Mouse (Mus musculus) mouse embryonic stem cell (cell line): ENCODE data around the gene Sin3b.

Source experiments
- in situ Hi-C, 2 experiments: fragments of 300-500 bp; cut with MboI; formaldehyde crosslinking; loops; 1 replicate in 1 of 2; 3 replicates in 1 of 2; pipeline ENCODE4 v1.14.3; 2019 to 2020; ENCODE audit warnings: low sequenced_read_pairs in 2 of 2, low pct_unique_long_range_greater_than_20kb in 1 of 2, mixed read lengths in 1 of 2; ENCODE audit not compliant: unreplicated experiment in 1 of 2

Gene Sin3b

DNA sequence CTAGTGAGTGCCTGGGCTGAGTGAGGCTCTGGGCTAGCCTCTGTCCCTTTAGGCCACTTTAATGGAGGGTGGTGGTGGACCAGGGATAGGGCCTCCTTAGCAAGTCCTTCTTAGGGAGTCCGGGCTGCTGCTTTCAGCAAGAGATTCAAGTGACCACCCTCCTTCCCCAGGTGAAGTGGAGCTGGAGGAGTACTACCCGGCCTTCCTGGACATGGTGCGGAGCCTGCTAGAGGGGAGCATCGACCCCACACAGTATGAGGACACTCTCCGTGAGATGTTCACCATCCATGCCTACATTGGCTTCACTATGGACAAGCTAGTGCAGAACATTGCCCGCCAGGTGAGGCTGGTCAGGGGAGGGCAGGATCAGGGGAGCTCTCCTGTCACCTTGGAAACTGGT lies 27.2 kb downstream of the Sin3b start:
- in situ Hi-C loops = no loop called here

- in situ Hi-C loops = no loop called here
These were observed 28.0 kb downstream of the Sin3b start for GRCm38 (mm10) chr8:72751126-72751525.

GRCm38 (mm10) chr8:72752289-72752688 lies 29.2 kb downstream of the Sin3b start:
- in situ Hi-C loops = no loop called here

DNA sequence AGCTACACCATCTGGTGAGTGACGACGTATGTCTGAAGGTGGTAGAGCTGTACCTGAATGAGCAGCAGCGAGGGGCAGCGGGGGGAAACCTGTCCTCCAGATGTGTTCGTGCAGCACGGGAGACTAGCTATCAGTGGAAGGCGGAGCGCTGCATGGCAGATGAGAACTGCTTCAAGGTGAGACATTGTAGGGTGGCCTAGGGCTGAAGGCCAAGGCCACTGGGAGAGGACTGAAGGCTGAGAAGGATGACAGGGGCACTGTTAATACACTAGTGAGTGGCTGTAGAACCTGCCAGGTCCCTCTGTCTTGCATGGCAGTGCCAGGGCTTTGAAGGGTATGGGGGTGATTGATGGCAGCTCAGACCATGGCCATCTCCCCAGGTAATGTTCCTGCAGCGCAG lies 30.1 kb downstream of the Sin3b start:
- in situ Hi-C loops = no loop called here

- in situ Hi-C loops = no loop called here
These were observed 30.7 kb downstream of the Sin3b start for GRCm38 (mm10) chr8:72753781-72754180.

DNA sequence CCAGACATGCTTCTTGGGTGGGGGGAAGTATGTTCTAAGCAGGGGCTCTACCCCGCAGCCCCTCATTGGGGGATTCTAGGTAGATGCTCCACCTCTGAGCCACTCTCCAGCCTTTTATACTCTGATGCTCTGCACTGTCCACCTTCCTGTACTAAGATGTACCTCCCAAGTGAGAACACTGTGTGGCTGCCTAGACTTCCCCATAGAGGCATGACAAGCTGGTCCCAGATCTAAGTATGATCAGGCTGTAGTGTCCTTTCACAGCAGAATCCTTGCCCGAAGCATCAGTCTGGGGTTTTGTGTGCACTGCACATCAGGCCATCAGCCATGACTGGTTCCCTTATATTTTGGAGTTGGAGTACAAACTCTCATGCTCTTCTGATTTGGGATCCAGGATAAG lies 32.9 kb downstream of the Sin3b start:
- in situ Hi-C loops = no loop called here

DNA sequence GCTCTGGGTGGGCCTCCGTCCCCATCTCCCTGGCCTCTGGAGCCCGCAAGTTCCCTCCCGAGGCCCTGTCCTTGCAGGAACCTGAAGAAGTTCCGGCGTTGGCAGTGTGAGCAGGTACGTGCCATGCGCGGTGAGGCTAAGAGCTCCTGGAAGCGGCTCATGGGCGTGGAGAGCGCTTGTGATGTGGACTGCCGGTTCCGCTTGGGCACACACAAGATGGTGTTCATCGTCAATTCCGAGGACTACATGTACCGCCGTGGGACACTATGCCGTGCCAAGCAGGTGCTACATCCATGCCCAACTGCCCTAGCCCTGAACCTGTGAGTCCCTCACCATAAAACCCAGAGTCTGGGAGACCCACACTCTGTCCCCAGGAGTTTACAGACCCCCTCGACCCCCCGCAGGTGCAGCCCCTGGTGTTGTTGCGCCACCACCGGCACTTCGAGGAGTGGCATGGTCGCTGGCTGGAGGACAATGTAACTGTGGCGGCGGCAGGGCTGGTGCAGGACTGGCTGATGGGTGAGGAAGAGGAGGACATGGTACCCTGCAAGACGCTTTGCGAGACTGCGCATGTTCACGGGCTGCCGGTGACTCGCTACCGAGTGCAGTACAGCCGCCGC lies 33.8 kb downstream of the Sin3b start:
- in situ Hi-C loops = no loop called here

DNA sequence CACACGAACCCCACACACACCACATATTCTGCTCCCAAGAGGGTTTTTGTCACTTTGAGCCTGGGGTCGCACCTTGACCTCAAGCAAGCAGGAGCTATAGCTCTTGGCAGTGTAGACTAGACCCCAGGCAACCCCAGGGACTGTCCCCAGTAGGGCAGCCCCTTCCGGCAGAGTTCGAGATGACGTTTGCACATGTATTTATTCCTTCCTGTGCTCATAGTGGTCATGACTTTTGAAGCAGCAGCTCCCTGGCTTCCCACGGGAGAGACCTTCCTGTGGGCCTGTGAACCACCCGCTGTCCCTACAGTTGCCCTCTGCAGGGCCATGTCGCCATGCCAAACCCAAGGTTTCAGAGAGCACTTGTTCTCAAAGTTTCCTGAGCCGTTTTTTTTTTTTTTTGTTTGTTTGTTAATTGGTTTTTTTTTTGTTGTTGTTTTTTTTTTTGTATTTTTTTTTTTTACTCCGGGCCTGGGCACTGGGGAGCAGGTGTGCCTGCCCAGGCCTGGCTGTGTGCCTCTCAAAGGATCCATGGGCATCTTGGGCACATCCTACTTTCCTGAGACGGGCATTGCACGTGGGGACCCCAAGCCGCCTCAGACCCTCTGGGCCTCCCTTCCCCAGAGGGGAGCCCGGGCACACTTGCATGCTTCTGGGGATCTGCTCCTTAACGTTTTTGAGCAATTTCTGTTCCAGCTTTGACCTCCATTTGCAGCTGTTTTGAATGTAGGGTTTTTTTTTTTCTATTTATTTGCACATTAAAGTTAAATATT lies 34.5 kb downstream of the Sin3b start:
- in situ Hi-C loops = no loop called here

- in situ Hi-C loops = no loop called here
These were observed 35.2 kb downstream of the Sin3b start for GRCm38 (mm10) chr8:72758310-72758709.

DNA sequence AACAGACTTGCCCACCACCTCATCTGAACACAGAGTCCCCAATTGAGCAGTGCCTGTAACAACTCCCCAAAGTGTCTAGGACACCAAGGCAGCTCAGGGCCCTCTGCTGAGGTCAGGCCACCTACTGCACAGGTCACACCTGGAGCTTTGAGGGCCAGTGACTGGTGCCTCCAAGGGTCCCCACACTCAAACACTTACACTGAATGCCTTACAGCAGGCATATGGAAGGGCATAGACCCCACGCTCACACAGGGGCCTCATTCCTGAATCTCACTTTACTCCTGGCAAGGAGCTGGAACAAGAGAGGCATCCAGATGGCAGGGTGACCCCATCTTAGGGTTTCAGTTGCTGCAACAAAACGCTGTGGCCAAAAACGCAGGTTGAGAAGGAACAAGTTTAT lies 37.1 kb downstream of the Sin3b start:
- in situ Hi-C loops = no loop called here

- in situ Hi-C loops = no loop called here
These were observed 38.4 kb downstream of the Sin3b start, which contains the start of gene F2rl3 for GRCm38 (mm10) chr8:72761322-72762051. Gene F2rl3, plus strand, starts transcription at chr8:72761880.

DNA sequence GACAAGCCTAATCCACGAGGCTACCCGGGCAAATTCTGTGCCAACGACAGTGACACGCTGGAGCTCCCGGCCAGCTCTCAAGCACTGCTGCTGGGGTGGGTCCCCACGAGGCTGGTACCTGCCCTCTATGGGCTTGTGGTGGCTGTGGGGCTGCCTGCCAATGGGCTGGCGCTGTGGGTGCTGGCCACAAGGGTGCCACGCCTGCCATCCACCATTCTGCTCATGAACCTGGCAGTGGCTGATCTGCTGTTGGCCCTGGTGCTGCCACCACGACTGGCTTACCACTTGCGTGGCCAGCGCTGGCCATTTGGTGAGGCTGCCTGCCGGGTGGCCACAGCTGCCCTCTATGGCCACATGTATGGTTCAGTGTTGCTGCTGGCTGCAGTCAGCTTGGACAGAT lies 39.2 kb downstream of the Sin3b start:
- in situ Hi-C loops = no loop called here

- in situ Hi-C loops = no loop called here
These were observed 42.6 kb downstream of the Sin3b start for GRCm38 (mm10) chr8:72765696-72766095.

DNA sequence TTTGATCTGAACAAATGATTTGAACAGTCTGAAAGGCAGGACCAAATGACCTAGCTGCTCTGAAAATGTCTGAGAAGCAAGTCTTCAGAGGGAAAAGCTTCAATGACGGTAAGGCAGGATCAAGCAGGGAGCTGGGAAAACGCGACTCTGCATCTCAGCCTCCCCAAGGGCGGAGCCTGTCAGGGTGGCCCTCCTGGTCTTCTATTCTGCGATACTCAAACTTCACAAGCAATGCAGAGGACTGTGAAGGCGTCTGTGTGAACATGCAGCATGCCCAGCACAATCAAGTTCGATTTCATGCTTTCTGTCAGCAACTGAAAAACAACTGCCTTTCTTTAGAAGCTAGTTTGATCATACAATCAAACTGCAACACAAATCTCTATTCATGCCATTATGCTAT lies 43.7 kb downstream of the Sin3b start:
- in situ Hi-C loops = no loop called here

DNA sequence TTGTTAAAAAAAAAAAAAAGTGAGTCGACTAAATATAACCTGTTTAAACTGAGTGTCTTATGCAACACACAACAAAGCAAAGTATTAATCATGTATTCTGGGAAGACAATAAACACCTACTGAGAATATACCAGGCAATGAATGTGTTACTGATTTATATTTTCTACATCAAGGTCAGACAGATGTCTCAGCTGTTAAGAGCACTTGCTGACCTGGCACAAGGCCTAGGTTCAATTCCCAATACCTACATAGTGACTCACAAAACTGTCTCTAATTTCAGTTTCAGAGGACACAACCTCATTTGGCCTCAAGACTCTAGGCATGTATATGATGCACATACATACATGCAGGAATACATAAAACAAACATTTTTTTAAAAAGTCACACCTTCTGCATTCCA lies 54.7 kb downstream of the Sin3b start:
- in situ Hi-C loops = no loop called here

GRCm38 (mm10) chr8:72780644-72781043 lies 57.6 kb downstream of the Sin3b start:
- in situ Hi-C loops = no loop called here

DNA sequence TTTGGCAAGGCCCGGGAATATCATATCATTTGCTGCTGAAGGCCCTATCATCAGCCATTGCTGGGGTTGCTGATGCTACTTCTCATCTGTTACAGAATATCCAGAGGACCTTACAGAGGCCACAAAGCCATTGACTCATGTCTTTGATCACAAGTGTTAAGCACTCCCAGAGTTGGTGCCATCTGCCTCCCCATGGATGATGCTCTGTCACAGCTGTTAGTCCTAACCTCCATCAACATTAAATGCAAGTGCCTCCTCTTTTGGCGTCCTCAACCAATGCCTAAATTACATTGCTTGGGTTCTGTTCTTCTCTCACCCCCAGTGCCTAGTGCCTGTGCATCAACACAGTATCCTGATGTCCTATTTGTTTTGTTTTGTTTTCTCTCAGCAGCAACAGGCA lies 78.5 kb downstream of the Sin3b start:
- in situ Hi-C loops = no loop called here
